In genomic region chr9:60392916-60393315, GRCm38 (mm10) we compare ENCODE assay signal across 24 mouse cellular contexts.
"Had no signal": no experiment of that assay in that cellular context is flagged by ENCODE, and none has a peak within 500 bp of the region (broad histone marks: within the 10 kb centered on the region; RNA-seq: fewer than 3 reads in every experiment).

No protein-coding gene starts in this region.

- H3K4me1 ChIP-seq: heart, embryonic 15.5 days; hindbrain, embryonic 15.5 days had no signal

- DNase-seq: gastrocnemius, postnatal 14 days; gastrocnemius, postnatal 36 days; heart, adult 11 months; heart, adult 2 months; heart, postnatal 14 days; heart, postnatal 36 days; kidney, adult 11 months; kidney, adult 2 months; kidney, adult 9 months; kidney, postnatal 14 days; kidney, postnatal 36 days; left cerebral cortex, postnatal 4 days had no signal

- H3K27ac ChIP-seq: heart, adult 2 months; heart, embryonic 13.5 days; heart, embryonic 15.5 days; hindbrain, embryonic 13.5 days; hindbrain, embryonic 15.5 days; hindbrain, postnatal 0 days; kidney, embryonic 15.5 days; kidney, postnatal 0 days; layer of hippocampus, adult 2 months; limb, embryonic 13.5 days; limb, embryonic 15.5 days had no signal

- H3K4me3 ChIP-seq: heart, adult 2 months; heart, embryonic 13.5 days; heart, embryonic 15.5 days; hindbrain, embryonic 13.5 days; hindbrain, embryonic 15.5 days; kidney, embryonic 15.5 days; layer of hippocampus, adult 2 months; limb, embryonic 13.5 days; limb, embryonic 15.5 days had no signal

- H3K9me3 ChIP-seq: heart, embryonic 13.5 days; heart, embryonic 15.5 days; hindbrain, embryonic 13.5 days; hindbrain, embryonic 15.5 days; kidney, embryonic 15.5 days; limb, embryonic 13.5 days; limb, embryonic 15.5 days had no signal

- ATAC-seq: hindbrain, postnatal 0 days; intestine, embryonic 16.5 days had no signal

- H3K4me2 ChIP-seq: heart, embryonic 11.5 days; heart, embryonic 13.5 days; heart, embryonic 15.5 days; hindbrain, embryonic 13.5 days; hindbrain, embryonic 15.5 days; kidney, embryonic 15.5 days; limb, embryonic 13.5 days; limb, embryonic 15.5 days had no signal

- H3K36me3 ChIP-seq: heart, embryonic 15.5 days; hindbrain, embryonic 13.5 days; hindbrain, embryonic 15.5 days; limb, embryonic 13.5 days; limb, embryonic 15.5 days had no signal

- H3K9ac ChIP-seq: heart, embryonic 13.5 days; heart, embryonic 15.5 days; hindbrain, embryonic 13.5 days; hindbrain, embryonic 15.5 days; kidney, embryonic 15.5 days; limb, embryonic 13.5 days; limb, embryonic 15.5 days had no signal

- H3K27me3 ChIP-seq: heart, embryonic 13.5 days; heart, embryonic 15.5 days; hindbrain, embryonic 13.5 days; hindbrain, embryonic 15.5 days; limb, embryonic 15.5 days had no signal
